Comparison of ENCODE assay signal across 16 mouse cellular contexts in genomic region chr7:46113435-46113834, GRCm38 (mm10). TPM values are rescaled to one million over a fixed set of nuclear protein-coding genes. Genes with fewer than 3 reads are reported as not detected.
A peak's percentile ranks its signal among the peaks of the same experiment; 100 is the strongest.
DNase-seq lines count a peak whose midpoint lies in the region; ATAC-seq and TF ChIP-seq lines count a peak whose summit lies in the region.
"Had no signal": no experiment of that assay in that cellular context is flagged by ENCODE, and none has a peak within 500 bp of the region (broad histone marks: within the 10 kb centered on the region; RNA-seq: fewer than 3 reads in every experiment).

No protein-coding gene starts in this region.

- H3K4me1 ChIP-seq in midbrain, embryonic 13.5 days (replicated peaks), result peaks cover 13% of the 10 kb centered on the region
- H3K4me1 ChIP-seq in midbrain, embryonic 10.5 days, result peaks cover 17% of the 10 kb centered on the region
- H3K4me1 ChIP-seq in stomach, postnatal 0 days (replicated peaks; ENCODE audit: control insufficient read depth, insufficient read depth), result no peaks in the 10 kb centered on the region
- H3K4me1 ChIP-seq: limb, embryonic 15.5 days had no signal

- H3K36me3 ChIP-seq in midbrain, embryonic 13.5 days, result no peaks in the 10 kb centered on the region
- no peaks in the 10 kb centered on the region for H3K36me3 ChIP-seq in midbrain, embryonic 10.5 days
- H3K36me3 ChIP-seq in stomach, postnatal 0 days (ENCODE audit: control insufficient read depth, insufficient read depth, low read length), result no peaks in the 10 kb centered on the region
- H3K36me3 ChIP-seq: limb, embryonic 15.5 days; lung, embryonic 15.5 days had no signal

- peak; percentile 41 for DNase-seq in gastrocnemius, postnatal 25 days
- no peak for DNase-seq in gastrocnemius, postnatal 10 days
- DNase-seq in midbrain, embryonic 10.5 days (ENCODE audit: low spot score), result no peak
- DNase-seq in forelimb bud, embryonic 11.5 days (ENCODE audit: low read depth, low spot score), result peak; percentile 42
- no peak for DNase-seq in stomach, postnatal 0 days (ENCODE audit: low spot score)
- no peak for DNase-seq in thymus, postnatal 25 days
- DNase-seq: adrenal gland, postnatal 25 days; kidney, adult 2 months; thymus, adult 18-20 months had no signal

- H3K27ac ChIP-seq in midbrain, embryonic 13.5 days, result no peak overlapping the region
- no peak overlapping the region for H3K27ac ChIP-seq in midbrain, embryonic 10.5 days (replicated peaks)
- H3K27ac ChIP-seq in stomach, postnatal 0 days (replicated peaks), result no peak overlapping the region
- H3K27ac ChIP-seq: limb, embryonic 15.5 days; lung, embryonic 15.5 days had no signal

- H3K9ac ChIP-seq in midbrain, embryonic 13.5 days (replicated peaks), result no peak overlapping the region
- no peak overlapping the region for H3K9ac ChIP-seq in stomach, postnatal 0 days (ENCODE audit: low read length)
- H3K9ac ChIP-seq: limb, embryonic 15.5 days; lung, embryonic 15.5 days had no signal

- TF ChIP-seq EP300 in stomach, postnatal 0 days (optimal IDR thresholded peaks at IDR 0.05), result no peak

- H3K27me3 ChIP-seq in midbrain, embryonic 13.5 days, result no peaks in the 10 kb centered on the region
- H3K27me3 ChIP-seq in midbrain, embryonic 10.5 days (ENCODE audit: low read depth, poor library complexity, severe bottlenecking), result no peaks in the 10 kb centered on the region
- H3K27me3 ChIP-seq in stomach, postnatal 0 days (ENCODE audit: control insufficient read depth, insufficient read depth, low read length), result no peaks in the 10 kb centered on the region
- H3K27me3 ChIP-seq: limb, embryonic 15.5 days had no signal

- no peaks in the 10 kb centered on the region for H3K9me3 ChIP-seq in midbrain, embryonic 13.5 days
- H3K9me3 ChIP-seq in midbrain, embryonic 10.5 days (replicated peaks), result no peaks in the 10 kb centered on the region
- no peaks in the 10 kb centered on the region for H3K9me3 ChIP-seq in stomach, postnatal 0 days (ENCODE audit: control insufficient read depth, low read length)
- H3K9me3 ChIP-seq: limb, embryonic 15.5 days; lung, embryonic 15.5 days had no signal

- no peak for TF ChIP-seq CTCF in stomach, postnatal 0 days (IDR thresholded peaks at IDR 0.05; ENCODE audit: low read depth)

- WGBS in midbrain, embryonic 13.5 days, result 66% methylated on average over 3 of the region's 3 CpGs
- WGBS in midbrain, embryonic 10.5 days, result 80% methylated on average over 3 of the region's 3 CpGs
- WGBS in stomach, postnatal 0 days, result 52% methylated on average over 3 of the region's 3 CpGs

- H3K4me3 ChIP-seq in midbrain, embryonic 13.5 days (replicated peaks), result no peak overlapping the region
- H3K4me3 ChIP-seq in midbrain, embryonic 10.5 days, result no peak overlapping the region
- H3K4me3 ChIP-seq in stomach, postnatal 0 days (ENCODE audit: low read depth, low read length), result no peak overlapping the region
- H3K4me3 ChIP-seq: limb, embryonic 15.5 days; lung, embryonic 15.5 days had no signal

- ATAC-seq in midbrain, embryonic 13.5 days, result peak; percentile 31; the same call in 1 of the 2 replicates
- 0 out of 2 replicates have a peak, but pooled peaks have one; percentile 8 for ATAC-seq in stomach, postnatal 0 days (ENCODE audit: low FRiP score, low TSS enrichment)
- ATAC-seq: CD4-positive, CD25-positive, alpha-beta regulatory T cell, adult 4 months had no signal

- H3K4me2 ChIP-seq in midbrain, embryonic 13.5 days (replicated peaks), result no peak overlapping the region
- H3K4me2 ChIP-seq in stomach, postnatal 0 days (replicated peaks; ENCODE audit: low read depth), result no peak overlapping the region
- H3K4me2 ChIP-seq: limb, embryonic 15.5 days; lung, embryonic 15.5 days had no signal

RNA-seq across cellular contexts. Expression of gene Kcnj11, which starts 12.9 kb away (rescaled TPM):
- 10 to 100 TPM; 74.8 to 77.5 TPM for total RNA-seq in gastrocnemius, postnatal 25 days (2021)
- 10 to 100 TPM; 55.7 to 65.0 TPM for total RNA-seq in gastrocnemius, postnatal 10 days (2021)
- polyA plus RNA-seq in midbrain, embryonic 13.5 days (2015; fragmentation: Nextera tagmentation; extraction: Ambion mirVana), result 1.1 and 1.5 TPM in 2 replicates
- polyA plus RNA-seq in midbrain, embryonic 10.5 days (2016; fragmentation: Nextera tagmentation; extraction: Ambion mirVana), result 0.12 and 0.19 TPM in 2 replicates
- 0.61 and 0.81 TPM in 2 replicates for polyA plus RNA-seq in stomach, postnatal 0 days (2015; fragmentation: Nextera tagmentation; extraction: Ambion mirVana)
- total RNA-seq: common myeloid progenitor, adult 5-6 weeks; megakaryocyte-erythroid progenitor cell, adult 5-6 weeks had no signal
- polyA plus RNA-seq: CD4-positive, CD25-positive, alpha-beta regulatory T cell, adult 4 months; spleen, adult 2 months had no signal

Comparison
In these comparisons a context has a peak if more than half of its experiments do, and no peak if none do; other contexts are left out.
1. DNase-seq: peak in gastrocnemius, postnatal 25 days (single experiment) and forelimb bud, embryonic 11.5 days (single experiment); none in gastrocnemius, postnatal 10 days (single experiment), midbrain, embryonic 10.5 days (single experiment), stomach, postnatal 0 days (single experiment) and thymus, postnatal 25 days (single experiment).